Mouse (Mus musculus) lung, postnatal 36 days (tissue): ENCODE data around the gene Zmynd11.
"Not testable (repeated sequence)": the region's sequence is repeated elsewhere in the genome, so short reads cannot be mapped to it uniquely, and the experiment has no call there.

Experiments
- DNase-seq: peaks from one replicate; pipeline ENCODE4 v3.0.0; 2022; ENCODE audit warnings: mixed read lengths

Gene Zmynd11

GRCm38 (mm10) chr13:9764646-9765536 is at the start of gene Zmynd11:
TSS of gene Zmynd11 (minus strand) at chr13:9765330.
- DNase-seq, result peak; percentile 25

DNA sequence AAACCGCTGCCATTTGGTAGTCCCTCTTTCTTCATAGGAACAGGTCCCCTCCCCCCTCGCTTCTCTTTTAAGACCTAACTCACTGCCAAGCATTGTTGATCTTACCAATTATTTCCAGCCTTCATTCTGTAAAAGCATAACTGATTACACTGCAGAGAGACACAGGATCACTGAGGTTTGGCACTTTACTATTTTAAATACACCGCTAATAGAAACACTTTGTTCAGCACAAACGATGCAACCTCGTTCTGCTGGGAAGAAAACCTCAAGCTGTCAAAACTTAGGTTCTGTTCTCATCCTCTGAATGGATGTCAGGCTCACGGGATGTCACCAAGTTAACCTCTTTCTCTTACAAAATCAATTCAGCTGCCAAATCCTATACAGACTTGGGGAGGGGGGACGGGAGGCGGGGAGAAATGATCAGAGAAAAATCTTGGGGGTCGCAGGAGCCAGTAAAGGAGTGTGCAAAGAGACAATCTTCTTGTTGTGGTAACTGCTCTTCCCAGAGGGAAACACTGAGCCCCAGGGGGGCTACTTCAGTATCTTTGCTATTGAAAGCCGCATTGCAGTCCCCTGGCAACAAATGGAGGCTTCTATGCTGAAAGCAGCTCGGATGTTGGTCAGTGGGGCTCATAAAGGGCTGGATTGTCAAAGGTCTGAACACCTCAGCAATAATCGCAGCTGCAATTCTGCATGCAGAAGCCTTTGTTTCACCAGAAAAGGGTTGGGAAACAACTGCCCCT is 30.9 kb upstream of the Zmynd11 start:
- DNase-seq, result no peak

DNA sequence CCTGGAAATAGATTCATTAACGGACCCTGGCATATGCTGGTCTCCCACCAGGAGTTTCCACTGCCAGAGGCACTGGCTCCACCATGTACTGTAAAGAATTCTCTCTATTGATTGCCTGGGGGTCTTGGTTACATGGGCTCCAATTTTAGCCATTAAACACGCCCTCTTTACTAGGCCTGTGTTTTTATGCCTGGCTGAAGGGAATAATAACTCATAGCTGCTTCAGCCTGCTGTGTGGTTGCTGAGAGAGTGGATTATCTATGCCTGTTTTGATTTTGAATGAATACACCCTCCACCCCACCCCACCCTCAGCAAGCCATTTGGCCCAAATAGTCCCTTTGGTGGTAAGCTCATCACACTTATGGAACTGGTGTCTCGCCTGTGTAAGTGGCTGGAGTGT is 20.9 kb upstream of the Zmynd11 start:
- DNase-seq, result no peak

DNA sequence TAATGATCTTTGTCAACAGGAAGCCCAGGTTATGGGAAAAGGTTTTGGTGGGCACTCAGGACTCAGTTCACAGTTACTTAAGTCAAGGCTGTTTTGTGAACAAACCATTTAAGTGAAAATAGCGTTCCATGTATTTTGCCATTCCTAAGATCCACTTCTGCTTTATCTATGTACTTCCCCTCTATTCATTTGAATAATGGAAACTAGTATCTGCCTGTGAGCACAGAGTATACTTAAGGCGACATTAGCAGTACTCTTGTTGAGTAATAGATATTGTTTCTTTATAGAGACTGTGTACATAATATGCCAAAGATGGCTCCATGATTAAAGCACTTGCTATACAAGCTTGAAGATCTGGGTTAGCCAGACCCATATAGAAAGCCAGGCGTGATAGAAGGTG is 18.6 kb upstream of the Zmynd11 start:
- no peak for DNase-seq

- DNase-seq, result peak; percentile 66
Observed at GRCm38 (mm10) chr13:9775901-9776300, 10.8 kb upstream of the Zmynd11 start.

- DNase-seq, result no peak
Observed at GRCm38 (mm10) chr13:9774077-9774476, 8.9 kb upstream of the Zmynd11 start.

- DNase-seq, result no peak
Observed at GRCm38 (mm10) chr13:9767279-9767678, 2.1 kb upstream of the Zmynd11 start.

GRCm38 (mm10) chr13:9766497-9766896 is 1.4 kb upstream of the Zmynd11 start:
- DNase-seq, result no peak

GRCm38 (mm10) chr13:9765537-9765851 is 364 bp upstream of the Zmynd11 start:
- DNase-seq, result no peak

DNA sequence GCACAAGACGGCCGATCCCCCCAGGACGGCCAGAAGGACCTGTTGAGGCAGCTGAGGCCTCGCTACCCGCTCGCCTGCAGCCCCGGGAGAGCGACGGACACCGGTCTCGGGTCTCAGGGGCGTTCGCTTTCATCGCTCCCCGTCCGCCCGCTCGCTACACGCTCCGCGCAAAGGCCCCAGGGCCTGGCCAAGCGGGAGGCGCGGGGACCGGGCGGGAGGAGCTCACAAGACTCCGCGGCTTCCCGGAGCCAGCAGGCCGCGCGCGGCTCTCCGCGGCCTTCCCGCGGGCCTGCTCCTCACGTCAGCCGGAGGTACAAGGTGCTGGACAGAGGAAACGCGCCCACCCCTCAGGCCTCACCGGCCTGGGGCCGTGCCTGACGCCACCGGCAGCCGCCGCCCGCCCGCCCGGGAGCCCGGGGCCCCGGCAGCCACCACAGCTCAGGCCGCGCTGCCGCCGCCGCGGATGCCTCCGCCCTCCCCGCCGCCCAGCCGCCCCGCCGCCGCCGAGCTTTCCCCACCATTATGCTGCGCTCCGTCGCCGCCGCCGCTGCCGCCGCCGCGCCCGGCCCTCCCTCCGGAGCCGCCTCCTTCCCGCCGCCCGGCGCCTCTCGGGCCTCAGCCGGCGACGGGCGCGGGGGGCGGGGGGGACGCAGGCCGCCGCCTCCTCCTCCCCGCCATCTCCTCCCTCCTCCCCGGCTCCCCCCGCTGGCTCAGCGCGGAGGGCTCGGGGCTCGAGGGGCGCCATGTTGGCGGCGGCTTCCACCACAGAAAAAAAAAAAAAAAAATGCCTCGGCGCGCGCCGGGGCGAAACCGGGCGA is 1.1 kb downstream of the Zmynd11 start:
- peak; percentile 72 for DNase-seq

- DNase-seq, result peak; percentile 31
Observed at GRCm38 (mm10) chr13:9763100-9763827, 1.9 kb downstream of the Zmynd11 start.

DNA sequence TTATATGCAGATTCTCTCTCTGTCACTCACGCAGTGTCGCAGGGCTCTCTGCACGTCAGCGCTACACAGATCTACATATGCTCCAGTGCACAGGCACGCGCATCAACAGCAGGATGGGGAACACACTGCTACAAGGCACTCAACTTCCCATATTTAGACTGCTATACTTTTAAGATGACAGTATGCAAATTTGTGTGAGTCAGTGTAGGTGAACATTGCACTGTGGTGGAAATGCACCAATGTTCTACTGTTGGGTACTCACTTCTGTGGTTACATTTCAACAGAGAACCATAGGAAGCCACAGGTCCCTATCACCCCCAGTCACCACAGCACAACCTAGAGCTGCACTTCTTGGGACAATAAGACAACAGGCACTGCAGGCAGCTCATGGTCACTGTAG is 5.1 kb downstream of the Zmynd11 start:
- DNase-seq, result peak; percentile 27

DNA sequence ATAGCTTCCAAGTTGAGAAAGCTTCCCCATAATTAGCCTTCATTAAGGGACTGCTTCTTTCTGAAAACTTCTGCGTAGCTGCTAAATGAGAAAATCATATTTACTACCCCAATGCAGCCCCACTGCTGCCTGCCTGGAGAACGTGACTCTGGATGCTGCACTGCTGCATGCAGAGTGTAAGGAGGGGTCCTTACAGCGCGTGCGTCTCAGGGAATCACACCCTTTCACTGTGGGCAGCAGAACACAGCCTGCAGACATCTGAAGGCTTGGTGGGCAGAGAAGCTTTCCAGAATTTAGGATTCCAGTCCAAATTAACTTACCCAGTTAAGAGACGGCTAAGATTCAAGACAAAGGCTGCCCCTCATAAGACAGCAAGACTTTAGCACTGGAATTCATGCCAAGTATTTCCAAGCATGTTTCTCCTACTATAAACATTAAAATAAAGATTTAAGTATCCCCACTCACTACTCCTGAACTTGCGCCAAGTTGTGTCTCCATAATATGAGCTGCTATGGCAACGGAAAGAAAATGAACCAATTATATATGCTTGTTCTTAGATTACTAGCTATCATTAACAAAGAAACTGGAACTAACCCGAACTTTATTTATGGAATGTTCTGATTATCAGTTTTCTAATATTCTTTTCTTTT is 7.2 kb downstream of the Zmynd11 start:
- no peak for DNase-seq

GRCm38 (mm10) chr13:9753706-9754105 is 11.4 kb downstream of the Zmynd11 start:
- DNase-seq, result no peak

DNA sequence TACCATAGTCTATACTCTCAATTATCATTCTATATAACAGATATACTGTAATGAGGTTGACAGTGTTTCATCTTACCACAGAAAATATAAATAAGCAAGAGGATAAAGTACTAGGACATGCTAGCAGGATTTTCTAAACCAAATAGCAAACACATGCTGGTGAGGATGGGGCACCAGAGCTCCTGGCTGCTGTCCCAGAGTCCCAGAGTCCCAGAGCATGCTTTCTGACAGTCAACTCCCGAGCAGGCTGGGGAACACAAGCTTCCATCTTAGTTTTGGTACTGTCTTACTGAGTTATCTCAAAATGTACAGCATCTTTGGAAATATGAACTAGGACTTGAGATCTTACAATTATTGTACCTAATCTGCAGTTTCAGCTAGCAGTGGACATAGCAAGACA is 14.8 kb downstream of the Zmynd11 start:
- no peak for DNase-seq

DNA sequence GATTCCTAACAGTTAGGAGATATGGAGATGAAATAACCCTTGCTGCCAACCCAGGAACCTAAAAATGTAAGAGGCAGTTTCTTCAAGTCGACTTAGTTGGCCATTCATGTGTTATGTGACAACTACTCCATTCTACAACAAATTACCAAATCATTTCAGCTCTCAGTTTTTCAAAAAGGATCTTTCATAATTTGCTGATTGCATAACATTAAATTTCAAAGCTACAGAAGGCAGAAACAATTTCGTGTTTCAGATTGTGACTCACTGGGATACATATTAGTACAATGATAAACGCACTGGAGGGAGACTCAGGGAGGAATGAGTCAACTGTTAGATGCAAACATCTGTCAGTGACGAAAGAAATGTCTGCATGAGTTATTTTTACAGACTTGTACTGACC is 15.3 kb downstream of the Zmynd11 start:
- no peak for DNase-seq

DNA sequence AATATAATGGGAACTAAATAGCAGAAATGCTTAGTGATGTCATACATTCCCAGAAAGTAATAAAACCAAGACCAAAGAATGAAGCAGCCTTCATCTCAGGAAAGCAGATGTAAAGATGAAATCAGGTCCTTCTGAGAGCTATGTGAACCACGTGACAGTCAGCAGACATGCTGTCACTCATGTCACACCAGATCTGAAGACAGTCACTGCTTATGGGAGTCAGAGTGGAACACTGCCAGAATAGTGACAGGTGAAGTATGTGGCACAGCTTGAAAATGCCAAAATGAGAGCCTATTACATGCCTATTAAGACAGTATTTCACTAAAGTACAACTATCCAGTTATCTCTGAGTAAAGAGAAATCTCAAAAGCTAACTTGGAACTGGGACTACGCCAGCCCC is 26.9 kb downstream of the Zmynd11 start:
- DNase-seq, result no peak

DNA sequence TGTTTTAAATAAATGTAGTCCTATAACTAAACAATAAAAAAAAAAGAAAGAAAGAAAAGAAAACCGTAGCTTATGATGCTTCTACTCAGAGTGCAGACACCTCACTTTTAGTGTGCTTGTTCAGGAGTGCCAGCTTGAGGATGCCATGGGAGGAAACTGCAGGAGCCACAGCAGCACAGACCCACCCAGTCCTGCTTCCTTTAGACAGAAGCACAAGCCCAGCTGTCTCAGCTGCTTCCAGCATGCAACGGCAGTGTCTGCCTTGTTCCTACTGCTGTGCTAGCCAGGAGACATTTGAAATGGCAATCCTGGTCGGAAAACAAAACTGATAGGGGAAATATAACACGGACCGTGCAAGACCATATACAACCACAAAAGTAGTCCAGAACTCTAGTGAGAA is 28.1 kb downstream of the Zmynd11 start:
- DNase-seq, result peak; percentile 33

GRCm38 (mm10) chr13:9732262-9732661 is 32.9 kb downstream of the Zmynd11 start:
- not testable (repeated sequence) for DNase-seq

DNA sequence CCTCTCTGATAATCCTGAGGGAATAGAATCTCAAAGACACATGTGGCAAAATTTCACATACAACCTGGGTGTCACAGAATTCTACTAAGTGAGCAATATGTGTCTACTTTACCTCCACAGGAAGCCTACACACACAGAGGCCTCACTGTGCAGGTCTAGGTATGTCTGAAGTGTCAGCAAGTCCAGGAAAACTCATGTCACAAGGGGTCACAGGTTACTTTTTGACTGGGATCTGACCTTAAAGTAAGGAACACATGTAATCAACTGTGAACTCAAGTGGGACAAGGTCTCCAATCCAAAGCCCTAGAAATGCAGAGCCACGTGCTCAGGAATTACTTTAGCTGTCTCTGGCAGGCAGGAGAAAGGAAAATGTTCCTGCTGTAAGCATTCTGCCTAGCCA is 36.1 kb downstream of the Zmynd11 start:
- DNase-seq, result no peak

GRCm38 (mm10) chr13:9715224-9715623 is 49.9 kb downstream of the Zmynd11 start:
- no peak for DNase-seq

DNA sequence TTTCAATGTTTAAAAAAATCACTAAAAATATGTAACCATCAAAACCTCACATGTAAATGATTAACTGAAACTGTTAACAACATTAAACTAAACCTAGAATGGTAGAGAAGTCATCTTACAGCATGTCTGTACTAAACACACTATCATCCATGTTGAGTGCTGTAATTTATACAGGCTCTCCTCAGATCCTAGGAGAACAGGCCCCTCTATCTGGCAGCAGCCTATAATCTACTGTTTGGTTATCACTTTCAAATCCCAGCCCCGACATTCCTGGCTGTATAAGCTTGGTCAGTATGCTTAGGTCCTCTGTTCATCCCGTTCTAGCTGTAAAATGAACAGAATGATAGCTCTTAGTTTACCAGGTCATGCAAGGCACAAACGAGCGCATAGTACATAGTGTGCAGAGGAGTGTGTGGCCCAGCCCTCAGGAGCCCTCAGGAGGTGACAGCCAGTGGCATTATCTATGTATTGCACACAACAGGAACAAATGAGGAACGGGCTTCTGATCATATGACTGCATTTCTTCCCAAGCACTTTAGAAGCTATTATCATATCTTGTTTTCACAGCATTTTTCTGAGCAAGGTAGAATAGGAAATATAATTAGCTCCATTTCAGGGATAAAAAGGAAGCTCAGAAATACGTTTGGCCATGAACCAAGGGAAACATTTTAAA is 51.5 kb downstream of the Zmynd11 start:
- DNase-seq, result no peak
